Mouse (Mus musculus): ENCODE measurements around the gene Rpl35a.

DNA sequence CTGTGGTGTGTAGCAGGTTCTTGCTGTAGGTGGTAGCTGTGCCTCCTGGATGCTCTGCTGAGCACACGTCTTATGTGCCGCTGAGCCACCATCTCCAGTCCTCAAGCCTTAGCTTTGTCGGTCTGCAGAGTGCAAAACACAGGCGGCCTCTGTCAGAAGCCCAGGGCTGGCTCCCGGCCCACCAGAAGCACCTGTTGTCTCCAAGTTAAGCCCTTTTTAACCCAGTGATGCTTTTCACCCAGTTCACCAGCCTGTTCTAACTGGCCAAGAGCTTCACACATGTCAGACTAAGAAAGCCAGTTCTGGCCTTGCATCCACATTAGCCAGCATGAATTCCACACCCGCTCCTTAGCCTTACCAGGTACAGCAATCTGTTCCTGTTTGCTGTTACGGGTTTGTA is 49.4 kb upstream of the Rpl35a start:
- TF ChIP-seq POLR2A (IDR thresholded peaks at IDR 0.05; ENCODE audit: control insufficient read depth, low read depth, low read length) = no peak
- TF ChIP-seq CTCF (IDR thresholded peaks at IDR 0.05; ENCODE audit: control insufficient read depth, insufficient read depth, insufficient replicate concordance, low read depth, low read length) = no peak
